Mouse (Mus musculus) CD8-positive naive resting alpha-beta T cell, adult 2 months (primary cell): Measurements from ENCODE around the gene D930020B18Rik.

Experiments used
- DNase-seq, 2 experiments: peaks; one replicate each; pipeline ENCODE4 v3.0.0; 2022; ENCODE audit warnings: low read depth in 2 of 2, low spot score in 2 of 2

D930020B18Rik gene

GRCm38 (mm10) chr10:121639573-121639972, 1.8 kb upstream of the D930020B18Rik start:
- no peak for DNase-seq

GRCm38 (mm10) chr10:121640150-121640930, 1.0 kb upstream of the D930020B18Rik start:
- no peak for DNase-seq

GRCm38 (mm10) chr10:121640944-121641271, 480 bp upstream of the D930020B18Rik start:
- DNase-seq, result no peak

- DNase-seq, result no peak
Measured at GRCm38 (mm10) chr10:121642054-121642947, 913 bp downstream of the D930020B18Rik start.

- no peak for DNase-seq
Measured at GRCm38 (mm10) chr10:121646294-121646693, 4.9 kb downstream of the D930020B18Rik start.

- DNase-seq, result no peak
Measured at GRCm38 (mm10) chr10:121653079-121653478, 11.7 kb downstream of the D930020B18Rik start.

GRCm38 (mm10) chr10:121655907-121656306, 14.5 kb downstream of the D930020B18Rik start:
- DNase-seq, result no peak

GRCm38 (mm10) chr10:121662711-121663110, 21.3 kb downstream of the D930020B18Rik start:
- no peak for DNase-seq

GRCm38 (mm10) chr10:121663599-121663998, 22.2 kb downstream of the D930020B18Rik start:
- DNase-seq, result no peak

- no peak for DNase-seq
Measured at GRCm38 (mm10) chr10:121665631-121666145, 24.3 kb downstream of the D930020B18Rik start.

GRCm38 (mm10) chr10:121669103-121669502, 27.7 kb downstream of the D930020B18Rik start:
- no peak for DNase-seq

- DNase-seq, result no peak
Measured at GRCm38 (mm10) chr10:121677019-121677418, 35.6 kb downstream of the D930020B18Rik start.

GRCm38 (mm10) chr10:121680902-121681301, 39.5 kb downstream of the D930020B18Rik start:
- DNase-seq, result no peak

- DNase-seq, result no peak
Measured at GRCm38 (mm10) chr10:121682539-121682938, 41.2 kb downstream of the D930020B18Rik start.

GRCm38 (mm10) chr10:121686153-121686660, 44.8 kb downstream of the D930020B18Rik start:
- DNase-seq, result no peak

GRCm38 (mm10) chr10:121687511-121687910, 46.1 kb downstream of the D930020B18Rik start:
- DNase-seq, result no peak

- peak in 1 of 2 experiments; percentile 19 for DNase-seq
Measured at GRCm38 (mm10) chr10:121689591-121690314, 48.4 kb downstream of the D930020B18Rik start.

GRCm38 (mm10) chr10:121692944-121693579, 51.7 kb downstream of the D930020B18Rik start:
- DNase-seq, result no peak

GRCm38 (mm10) chr10:121694567-121694966, 53.2 kb downstream of the D930020B18Rik start:
- no peak for DNase-seq
